Mouse (Mus musculus): Measurements from ENCODE around the gene Pole3.

DNA sequence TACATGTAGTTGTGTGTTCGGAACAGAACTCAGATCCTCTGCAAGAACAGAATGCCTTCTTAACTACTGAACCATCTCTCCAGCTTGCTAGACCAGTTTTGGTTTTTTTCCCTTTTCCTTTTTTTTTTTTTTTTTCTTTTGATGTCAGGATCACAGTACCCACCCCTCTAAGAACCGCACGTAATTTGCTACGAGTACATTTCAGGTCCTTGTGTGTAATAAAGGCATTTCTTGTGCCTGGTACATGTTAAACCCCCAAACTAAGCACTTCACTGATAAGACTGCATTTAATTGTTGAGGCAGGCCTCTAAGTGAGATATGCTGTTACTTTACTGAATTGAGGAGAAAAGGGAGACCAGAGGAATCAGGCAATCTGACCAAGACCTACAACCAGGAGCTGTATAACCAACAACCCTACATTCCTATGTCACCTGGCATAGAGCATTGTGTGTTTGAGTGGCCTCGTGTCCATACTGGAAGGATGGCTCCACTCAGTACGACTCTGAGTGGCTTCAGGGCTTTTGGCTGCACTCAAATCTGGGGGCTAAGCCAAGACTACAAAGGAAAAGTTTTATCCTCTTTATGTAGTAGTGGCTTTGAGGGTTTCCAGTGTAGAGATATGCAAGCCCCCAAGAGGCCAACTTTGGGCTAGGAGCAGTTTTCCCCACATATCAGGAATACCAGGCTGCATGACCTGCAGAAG lies 47.2 kb downstream of the Pole3 start:
- no peak for TF ChIP-seq CTCF (IDR thresholded peaks at IDR 0.05; ENCODE audit: low read depth)
- no peak for TF ChIP-seq EP300 (IDR thresholded peaks at IDR 0.05; ENCODE audit: low read depth)
